Comparison of ENCODE assay signal across 1 mouse cellular context in the genomic region with DNA sequence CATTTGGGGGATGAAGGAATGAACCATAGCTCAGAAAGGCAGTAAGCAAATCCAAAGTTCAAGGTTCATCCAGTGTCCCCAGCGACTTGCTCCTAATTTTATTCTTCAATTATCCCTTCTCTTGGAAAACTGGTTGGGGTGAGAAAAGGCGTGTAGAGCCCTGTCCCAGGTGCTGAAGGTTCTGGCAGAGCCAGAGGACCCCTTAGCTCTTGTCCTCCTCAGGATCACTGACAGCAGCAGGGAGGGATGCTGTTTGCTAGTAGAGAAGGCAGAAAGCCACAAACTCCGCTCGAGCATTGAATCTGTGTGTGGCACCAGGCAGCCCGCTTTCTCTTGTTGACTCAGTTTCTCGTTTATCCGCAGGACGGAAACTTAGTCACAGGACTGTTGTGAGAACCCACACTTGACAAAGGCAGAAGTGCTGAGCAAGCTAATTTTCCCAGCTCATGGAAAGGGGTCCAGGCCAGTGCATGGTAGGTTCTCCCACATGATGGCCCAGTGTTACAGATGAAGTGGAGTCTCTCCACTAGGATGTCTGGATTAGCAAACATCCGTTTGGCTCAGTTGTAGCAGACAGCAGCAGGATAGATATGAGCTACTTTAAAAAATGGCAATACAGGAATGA.
TF ChIP-seq lines count a peak whose summit lies in the region.

No protein-coding gene starts in this region.

TF ChIP-seq in CH12.LX, 34 proteins besides CTCF, POLR2A, EP300 and RAD21:
- TF ChIP-seq IRF4 (IDR thresholded peaks at IDR 0.05; ENCODE audit: low read depth, low read length) (no peak), MAFK (IDR thresholded peaks at IDR 0.05; ENCODE audit: insufficient replicate concordance, low read length) (peak; percentile 71)
TF ChIP-seq in CH12.LX: peak in this region for 1.
